Mouse (Mus musculus): ENCODE measurements around the gene Mid1ip1. TPM values are rescaled to one million over a fixed set of nuclear protein-coding genes. Genes with fewer than 3 reads are reported as not detected.

Mid1ip1 gene
- total RNA-seq (2017) = 41.5 and 47.7 TPM in 2 replicates

DNA sequence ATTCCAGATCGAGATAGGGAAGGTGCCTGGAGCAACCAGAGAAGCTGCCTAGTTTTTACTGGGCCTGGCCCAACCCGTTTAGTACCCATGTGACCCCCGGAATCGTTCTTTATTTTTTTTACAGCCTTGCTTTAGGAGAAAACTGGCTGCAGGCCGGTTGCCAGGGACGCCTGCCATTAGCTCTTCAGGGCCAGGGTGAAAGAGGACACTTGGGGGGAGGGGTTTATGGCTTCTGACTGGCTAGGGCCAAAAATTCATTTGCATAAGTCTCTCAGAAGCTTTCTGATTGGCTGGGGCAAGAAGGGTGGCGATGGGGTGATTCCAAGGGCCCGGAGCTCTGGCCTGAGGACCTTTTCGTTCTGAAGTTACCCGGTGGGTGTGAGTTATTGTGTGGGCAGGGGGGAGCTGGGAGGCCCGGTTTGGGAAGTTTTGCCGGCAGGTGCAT is at the start of gene Mid1ip1:
Gene Mid1ip1 (plus strand): TSS at position 318 of the 445 bp plus-strand sequence.
- ATAC-seq (replicated peaks in 1 of 2; ENCODE audit: insufficient read depth in 1 of 2, low FRiP score in 2 of 2, low TSS enrichment in 1 of 2, low read depth in 1 of 2, poor library complexity in 2 of 2, severe bottlenecking in 2 of 2) = peak; percentile 61 to 70

DNA sequence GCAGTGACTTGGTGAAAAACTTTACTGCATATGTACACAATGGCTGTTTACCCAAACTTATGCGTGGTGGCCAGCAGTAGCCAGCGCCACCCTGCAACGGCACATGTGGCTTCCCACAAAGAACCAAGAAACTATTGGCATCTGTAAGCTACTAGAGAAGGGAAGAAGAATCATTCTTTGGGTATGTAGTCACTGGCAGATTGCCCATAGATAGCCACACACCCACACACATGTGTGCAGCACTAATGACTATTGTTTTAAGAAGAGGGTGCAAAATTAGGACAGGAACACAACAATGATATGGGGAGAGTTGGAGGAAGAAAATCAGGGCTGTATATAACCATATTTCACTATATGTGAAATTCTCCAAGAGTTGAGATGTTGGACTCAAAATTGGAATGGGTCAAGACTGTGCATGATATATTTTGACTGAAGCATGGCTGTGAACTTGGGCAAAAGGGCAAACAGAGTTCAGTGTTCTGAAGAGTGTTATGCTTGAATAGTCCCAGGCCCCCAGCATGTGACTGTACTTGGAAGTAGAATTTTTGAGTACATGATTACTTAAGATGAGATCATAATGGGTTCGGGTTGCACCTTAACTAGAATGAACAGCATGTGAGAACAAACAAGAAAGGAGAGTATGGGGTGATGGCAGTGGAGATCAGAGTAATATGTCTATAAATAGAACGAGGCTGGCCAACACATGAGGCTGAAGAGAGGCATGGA is 20.2 kb upstream of the Mid1ip1 start:
- ATAC-seq (replicated peaks in 1 of 2; ENCODE audit: insufficient read depth in 1 of 2, low FRiP score in 2 of 2, low TSS enrichment in 1 of 2, low read depth in 1 of 2, poor library complexity in 2 of 2, severe bottlenecking in 2 of 2) = no peak

DNA sequence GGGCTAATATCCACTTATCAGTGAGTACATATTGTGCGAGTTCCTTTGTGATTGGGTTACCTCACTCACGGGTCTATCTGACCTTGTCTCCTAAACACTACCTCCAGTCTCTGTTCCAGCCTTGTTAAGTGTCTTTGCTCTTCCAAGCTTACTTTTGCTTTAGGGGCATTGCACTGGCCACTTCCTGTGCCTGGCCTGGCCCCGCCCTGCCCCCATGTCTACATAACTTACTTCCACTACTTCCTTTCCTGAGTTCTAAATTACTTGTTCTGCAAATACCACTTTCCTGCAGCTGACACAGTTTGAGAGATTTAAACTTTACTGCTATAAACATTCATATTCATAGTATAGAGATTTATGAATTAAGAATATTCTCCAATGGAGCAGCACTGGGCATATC is 8.1 kb upstream of the Mid1ip1 start:
- ATAC-seq (replicated peaks in 1 of 2; ENCODE audit: insufficient read depth in 1 of 2, low FRiP score in 2 of 2, low TSS enrichment in 1 of 2, low read depth in 1 of 2, poor library complexity in 2 of 2, severe bottlenecking in 2 of 2) = peak in 1 of 2 experiments; percentile 32; a peak in 2 of 4 replicates

DNA sequence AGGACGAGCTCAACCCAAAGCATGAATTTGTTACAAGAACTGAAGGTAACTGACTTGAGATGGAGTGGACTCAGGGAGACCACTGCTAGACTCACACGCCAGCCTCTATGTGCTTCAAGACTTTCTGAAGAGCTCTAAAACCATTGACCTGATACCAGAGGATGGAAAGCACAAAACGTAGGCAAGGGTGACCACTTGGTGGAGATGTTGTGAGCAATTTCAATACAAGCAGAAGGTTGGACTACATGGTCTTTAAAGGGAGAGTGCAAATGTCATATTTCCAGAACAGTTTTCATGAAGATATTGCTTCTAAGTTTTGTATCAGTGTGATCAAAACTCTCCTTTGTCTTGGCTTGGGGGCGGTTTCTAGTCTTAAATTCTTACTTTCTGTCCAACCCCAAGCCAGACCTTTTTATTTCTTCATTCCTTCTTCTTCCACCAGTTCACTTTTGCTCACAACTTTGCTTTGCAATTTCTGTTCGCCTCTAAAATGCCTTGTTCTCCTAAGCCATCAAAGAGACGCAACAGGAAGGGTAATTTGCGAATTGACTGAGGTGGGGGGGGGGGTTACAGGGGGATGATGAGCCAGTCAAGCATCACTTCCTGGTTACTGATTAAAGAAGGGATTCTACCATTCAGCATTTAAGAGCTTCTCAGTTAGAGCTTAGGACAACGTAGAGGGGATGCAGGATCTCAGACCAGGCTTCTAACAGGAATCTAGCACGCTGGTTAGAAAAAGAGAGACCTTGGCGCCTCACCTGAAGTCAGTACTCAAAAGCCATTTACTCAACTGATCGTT is 775 bp upstream of the Mid1ip1 start:
- no peak for ATAC-seq (replicated peaks in 1 of 2; ENCODE audit: insufficient read depth in 1 of 2, low FRiP score in 2 of 2, low TSS enrichment in 1 of 2, low read depth in 1 of 2, poor library complexity in 2 of 2, severe bottlenecking in 2 of 2)

DNA sequence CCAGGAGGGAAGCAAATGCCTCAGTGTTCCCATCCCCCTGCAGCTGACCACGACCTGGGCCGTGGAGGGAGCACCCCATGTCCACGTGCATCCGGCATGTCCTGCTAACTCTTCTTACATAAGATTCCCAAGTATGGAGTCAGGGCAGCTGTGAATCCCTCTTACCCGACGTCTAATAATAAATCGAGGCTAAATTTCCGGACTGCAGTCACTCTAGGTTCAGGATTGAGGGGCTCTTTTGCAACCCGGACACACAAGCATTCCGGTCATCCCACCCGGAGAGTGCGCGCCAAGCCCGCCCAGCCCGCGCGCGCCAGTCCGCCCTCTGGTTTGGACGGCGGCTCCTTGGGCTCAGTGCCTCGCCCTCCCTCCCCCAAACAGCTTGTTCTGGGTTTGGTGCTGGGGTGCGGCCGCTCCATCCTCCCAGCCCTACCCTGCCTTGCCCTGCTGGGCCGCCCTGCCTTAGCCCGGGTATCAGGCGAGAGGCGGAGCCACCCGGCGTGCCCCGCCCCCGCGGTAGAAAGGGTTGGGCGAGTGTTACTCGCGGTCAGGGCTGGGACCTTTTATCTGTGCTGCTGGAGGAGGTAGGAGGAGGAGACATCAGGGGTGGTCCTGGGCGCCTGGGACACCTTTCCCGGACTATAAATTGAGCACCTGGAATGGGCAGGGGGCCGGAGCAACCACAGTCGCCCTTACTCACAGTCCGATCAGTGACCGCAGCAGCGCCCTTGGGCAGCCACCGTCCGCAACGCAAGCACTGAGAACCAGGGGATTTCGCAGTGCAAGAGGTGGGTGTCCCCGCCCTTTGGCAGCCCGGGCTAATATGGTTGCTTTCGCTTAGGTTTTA is 2.3 kb downstream of the Mid1ip1 start:
- ATAC-seq (replicated peaks in 1 of 2; ENCODE audit: insufficient read depth in 1 of 2, low FRiP score in 2 of 2, low TSS enrichment in 1 of 2, low read depth in 1 of 2, poor library complexity in 2 of 2, severe bottlenecking in 2 of 2) = peak; percentile 70 to 82

DNA sequence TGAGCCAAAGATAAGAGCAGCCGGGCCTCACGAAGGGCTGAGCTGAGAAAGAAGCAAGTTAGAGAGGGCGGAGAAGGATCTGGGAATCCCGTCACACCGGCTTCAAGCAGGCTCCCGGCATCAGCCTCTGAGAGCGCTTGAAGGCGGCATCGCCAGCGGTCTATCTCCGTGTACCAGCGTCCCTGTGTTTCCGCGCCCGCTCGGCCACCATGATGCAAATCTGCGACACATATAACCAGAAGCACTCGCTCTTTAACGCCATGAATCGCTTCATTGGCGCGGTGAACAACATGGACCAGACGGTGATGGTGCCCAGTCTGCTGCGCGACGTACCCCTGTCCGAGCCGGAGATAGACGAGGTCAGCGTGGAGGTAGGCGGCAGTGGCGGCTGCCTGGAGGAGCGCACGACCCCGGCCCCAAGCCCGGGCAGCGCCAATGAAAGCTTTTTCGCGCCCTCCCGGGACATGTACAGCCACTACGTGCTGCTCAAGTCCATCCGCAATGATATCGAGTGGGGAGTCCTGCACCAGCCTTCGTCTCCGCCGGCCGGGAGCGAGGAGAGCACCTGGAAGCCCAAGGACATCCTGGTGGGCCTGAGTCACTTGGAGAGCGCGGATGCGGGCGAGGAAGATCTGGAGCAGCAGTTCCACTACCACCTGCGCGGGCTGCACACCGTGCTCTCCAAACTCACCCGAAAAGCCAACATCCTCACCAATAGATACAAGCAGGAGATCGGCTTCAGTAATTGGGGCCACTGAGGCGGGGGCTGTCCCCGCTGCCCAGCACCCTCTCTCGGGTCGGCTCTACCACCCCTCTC is 3.4 kb downstream of the Mid1ip1 start:
- no peak for ATAC-seq (replicated peaks in 1 of 2; ENCODE audit: insufficient read depth in 1 of 2, low FRiP score in 2 of 2, low TSS enrichment in 1 of 2, low read depth in 1 of 2, poor library complexity in 2 of 2, severe bottlenecking in 2 of 2)

DNA sequence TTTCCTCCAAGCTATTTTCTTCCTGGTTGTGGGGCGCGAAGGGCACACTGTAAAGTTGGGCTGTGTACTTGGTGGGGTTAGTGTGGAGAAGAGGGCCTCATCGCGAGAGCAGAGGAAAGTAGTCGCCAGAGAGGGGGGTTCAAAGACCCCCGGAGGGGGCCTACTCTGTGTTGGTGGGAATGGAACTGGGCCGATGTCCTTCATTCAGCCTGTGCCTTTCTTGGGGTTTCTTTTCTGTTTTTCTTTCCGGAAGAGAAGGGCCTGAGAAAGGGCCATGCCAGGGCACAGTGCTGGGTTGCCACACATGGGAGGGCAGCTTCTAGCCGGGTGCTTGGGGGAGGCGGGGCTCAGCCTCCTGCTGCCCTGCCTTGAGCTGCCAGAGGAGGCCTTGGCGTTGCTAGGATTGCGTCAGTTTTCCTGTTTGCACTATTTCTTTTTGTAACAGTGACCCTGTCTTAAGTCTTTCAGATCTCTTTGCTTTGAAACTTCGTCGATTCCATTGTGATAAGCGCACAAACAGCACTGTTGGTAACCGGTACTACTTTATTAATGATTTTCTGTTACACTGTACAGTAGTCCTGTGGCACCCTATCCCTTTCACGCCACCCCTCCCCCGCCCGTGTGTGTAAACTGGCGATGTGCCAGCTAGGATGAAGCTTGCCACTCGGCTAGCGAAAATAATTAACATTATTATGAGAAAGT is 4.2 kb downstream of the Mid1ip1 start:
- peak; percentile 72 to 75 for ATAC-seq (replicated peaks in 1 of 2; ENCODE audit: insufficient read depth in 1 of 2, low FRiP score in 2 of 2, low TSS enrichment in 1 of 2, low read depth in 1 of 2, poor library complexity in 2 of 2, severe bottlenecking in 2 of 2)

DNA sequence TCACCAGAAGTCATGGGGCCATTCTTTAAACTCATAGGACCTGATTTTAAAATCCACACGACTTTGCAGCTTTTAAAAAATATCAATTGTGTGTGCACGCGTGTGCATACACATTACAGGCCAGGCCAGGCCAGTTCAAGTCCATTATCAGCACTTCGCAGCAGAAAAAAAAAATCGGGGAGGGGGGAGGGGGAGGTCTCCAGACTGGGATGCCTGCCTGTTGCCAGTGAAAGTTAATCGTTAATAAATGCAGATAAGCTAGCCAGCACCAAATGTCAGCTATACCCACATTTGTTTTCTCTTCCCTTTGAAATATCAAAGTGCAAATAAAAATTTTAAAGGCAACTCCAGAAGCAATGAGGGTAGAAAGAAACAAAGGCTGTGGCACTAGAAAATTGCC is 5.6 kb downstream of the Mid1ip1 start:
- no peak for ATAC-seq (replicated peaks in 1 of 2; ENCODE audit: insufficient read depth in 1 of 2, low FRiP score in 2 of 2, low TSS enrichment in 1 of 2, low read depth in 1 of 2, poor library complexity in 2 of 2, severe bottlenecking in 2 of 2)

DNA sequence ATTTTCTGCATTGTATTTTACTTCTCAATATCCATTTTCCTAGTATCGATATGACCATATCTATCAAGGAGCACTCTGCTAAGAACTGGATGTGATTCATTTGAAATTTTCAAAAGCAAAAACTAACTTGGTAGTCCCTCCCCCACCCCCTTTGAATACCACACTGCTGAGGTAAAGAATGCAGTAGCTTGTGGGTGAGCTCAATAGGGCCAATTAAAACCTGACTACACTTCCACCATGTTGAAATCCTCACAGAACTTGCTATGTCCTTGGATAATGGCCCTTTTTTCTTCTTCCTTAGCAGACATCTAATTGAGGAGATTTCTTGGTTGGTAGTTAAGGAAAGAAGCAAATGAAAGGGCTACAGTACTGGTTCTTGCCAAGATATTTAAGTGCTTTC is 9.8 kb downstream of the Mid1ip1 start:
- ATAC-seq (replicated peaks in 1 of 2; ENCODE audit: insufficient read depth in 1 of 2, low FRiP score in 2 of 2, low TSS enrichment in 1 of 2, low read depth in 1 of 2, poor library complexity in 2 of 2, severe bottlenecking in 2 of 2) = no peak

DNA sequence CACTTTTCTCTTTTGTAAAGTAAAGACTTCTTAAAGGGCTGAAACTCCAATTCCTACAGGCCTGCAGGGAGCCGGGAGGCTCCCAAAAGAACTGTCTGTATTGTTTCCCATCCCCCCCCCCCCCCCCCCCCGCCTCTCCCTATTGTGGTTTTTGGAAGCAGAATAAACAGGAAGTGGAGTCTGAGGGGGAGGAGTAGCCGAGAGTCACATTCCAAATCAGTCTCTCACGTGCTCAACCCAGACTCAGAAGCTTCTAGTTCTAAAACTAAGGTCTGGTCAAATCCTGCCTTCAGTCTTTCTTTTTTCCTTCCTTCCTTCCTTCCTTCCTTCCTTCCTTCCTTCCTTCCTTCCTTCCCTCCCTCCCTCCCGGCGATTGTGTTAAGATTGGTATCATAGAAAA is 14.7 kb downstream of the Mid1ip1 start:
- ATAC-seq (replicated peaks in 1 of 2; ENCODE audit: insufficient read depth in 1 of 2, low FRiP score in 2 of 2, low TSS enrichment in 1 of 2, low read depth in 1 of 2, poor library complexity in 2 of 2, severe bottlenecking in 2 of 2) = no peak

DNA sequence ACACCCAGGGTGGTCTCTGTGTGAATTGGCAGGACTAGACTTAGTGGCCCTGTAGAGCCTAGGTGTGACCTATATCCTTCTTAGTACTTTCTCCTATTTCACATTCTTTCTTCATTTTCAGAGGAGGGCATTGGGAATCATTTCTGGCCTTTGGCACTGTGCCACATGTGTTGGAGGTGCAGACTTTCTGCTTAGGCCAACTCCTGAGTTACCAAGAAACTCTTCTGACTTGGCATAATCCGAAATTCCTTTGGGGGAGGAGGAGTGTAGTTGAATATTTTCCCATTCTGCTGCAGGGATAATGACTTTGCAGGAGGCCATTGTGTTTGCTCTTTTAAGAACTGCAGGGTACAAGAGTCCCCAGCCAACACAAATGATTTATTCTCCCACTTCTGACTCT is 19.6 kb downstream of the Mid1ip1 start:
- ATAC-seq (replicated peaks in 1 of 2; ENCODE audit: insufficient read depth in 1 of 2, low FRiP score in 2 of 2, low TSS enrichment in 1 of 2, low read depth in 1 of 2, poor library complexity in 2 of 2, severe bottlenecking in 2 of 2) = no peak

DNA sequence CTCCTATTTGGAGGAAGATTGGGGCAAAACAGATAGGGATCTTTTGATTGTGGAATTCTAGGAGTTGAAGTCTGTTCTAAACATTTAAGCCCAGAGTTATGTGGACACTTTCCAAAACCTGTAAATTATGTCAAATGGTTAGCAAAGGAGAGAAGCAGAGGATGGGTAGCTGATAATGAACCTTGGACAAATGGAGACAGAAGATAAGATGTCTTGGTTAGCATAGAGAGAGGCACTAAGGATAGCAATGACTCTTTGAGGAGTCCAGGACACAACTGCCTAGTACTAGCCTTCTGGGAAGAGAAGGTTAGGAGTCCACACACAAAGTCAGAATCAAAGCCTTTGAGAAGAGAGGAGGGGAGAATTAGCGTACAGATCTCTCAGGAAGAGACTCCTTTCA is 20.1 kb downstream of the Mid1ip1 start:
- ATAC-seq (replicated peaks in 1 of 2; ENCODE audit: insufficient read depth in 1 of 2, low FRiP score in 2 of 2, low TSS enrichment in 1 of 2, low read depth in 1 of 2, poor library complexity in 2 of 2, severe bottlenecking in 2 of 2) = no peak

DNA sequence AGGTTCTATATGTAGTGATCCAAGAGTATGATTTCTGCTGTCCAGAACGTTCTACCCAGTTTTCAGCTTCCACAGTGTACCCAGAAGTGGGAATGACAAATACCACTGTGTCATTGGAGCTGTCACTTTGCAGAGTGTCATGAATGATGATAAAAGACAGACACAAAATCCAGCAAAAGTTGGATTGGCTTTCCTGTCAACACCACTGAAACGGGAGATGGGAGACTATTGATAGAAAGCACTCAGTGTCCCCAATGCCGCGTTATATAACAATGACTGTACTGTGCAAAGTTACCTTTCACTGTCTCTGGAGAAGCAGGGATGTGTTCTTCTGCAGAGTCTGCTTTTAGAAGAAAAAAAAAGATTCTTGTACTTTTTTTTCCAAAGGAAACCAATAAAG is 44.1 kb downstream of the Mid1ip1 start:
- ATAC-seq (replicated peaks in 1 of 2; ENCODE audit: insufficient read depth in 1 of 2, low FRiP score in 2 of 2, low TSS enrichment in 1 of 2, low read depth in 1 of 2, poor library complexity in 2 of 2, severe bottlenecking in 2 of 2) = no peak

DNA sequence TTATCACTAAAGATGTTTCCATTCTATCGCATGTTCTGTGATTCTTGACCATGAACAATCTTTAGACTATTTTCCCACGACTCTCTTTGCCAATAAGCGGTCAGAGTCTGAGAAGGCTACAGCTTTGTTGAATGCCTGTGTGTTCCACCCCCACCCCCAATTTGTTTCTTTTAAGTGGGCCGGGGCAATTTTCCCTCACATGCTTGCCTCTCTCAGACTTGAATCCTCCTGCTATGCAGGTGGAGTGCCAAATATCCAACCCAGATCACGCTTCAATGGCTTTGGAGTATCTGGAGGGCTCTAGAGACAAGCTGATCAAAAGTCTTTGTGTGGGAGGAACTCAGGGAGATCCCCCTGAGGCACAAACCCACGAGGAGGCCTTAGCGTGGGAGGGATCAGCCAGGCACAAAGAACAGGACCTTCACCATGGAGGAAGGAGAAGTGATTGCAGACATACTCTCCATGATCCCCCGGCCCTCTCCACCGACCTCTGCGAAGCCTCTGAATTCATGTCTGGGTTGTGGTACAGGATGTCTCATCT is 48.7 kb downstream of the Mid1ip1 start:
- ATAC-seq (replicated peaks in 1 of 2; ENCODE audit: insufficient read depth in 1 of 2, low FRiP score in 2 of 2, low TSS enrichment in 1 of 2, low read depth in 1 of 2, poor library complexity in 2 of 2, severe bottlenecking in 2 of 2) = no peak
